ENCODE assay signal across 8 mouse cellular contexts in the genomic region with DNA sequence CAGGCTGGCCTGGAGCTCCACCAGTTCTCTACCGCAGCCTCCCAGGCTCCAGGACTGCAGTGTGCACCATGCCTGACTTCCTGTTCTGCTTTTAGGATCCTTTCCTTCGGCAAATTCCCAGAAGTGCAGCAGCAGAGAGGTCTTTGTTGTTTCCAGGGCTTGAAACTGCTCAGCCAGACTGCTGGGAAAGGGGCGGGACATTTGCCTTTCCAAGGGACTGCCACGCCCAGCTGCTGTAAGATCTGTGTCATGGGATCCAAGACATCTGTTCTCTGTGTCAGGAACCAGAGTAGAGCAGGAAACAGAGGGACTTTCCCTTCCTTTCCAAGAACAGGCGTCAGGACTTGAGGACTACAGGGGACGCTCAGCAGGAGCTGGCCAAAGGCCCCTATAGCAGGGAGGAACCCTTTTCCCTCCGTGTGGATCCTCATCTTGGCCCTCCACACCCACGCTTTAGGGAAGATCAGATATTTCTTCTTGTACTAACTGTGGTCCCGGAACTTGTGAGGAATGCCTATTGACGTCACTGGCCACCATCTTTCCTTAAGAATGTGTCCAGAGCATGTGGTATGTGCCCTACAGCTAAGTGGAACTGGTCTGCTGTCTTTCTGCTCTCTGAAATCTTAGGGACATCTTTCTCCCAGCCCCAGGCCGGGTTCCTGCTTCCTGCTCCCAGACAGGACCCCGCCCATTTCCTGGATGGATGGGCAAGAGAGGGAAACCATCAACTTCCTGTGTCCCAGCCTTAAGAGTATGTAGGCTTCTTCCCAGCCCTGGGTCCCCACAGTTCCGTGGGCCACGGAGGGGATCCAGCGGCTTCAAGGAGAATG. TPM values are rescaled to one million over a fixed set of nuclear protein-coding genes. Genes with fewer than 3 reads are reported as not detected.
DNase-seq lines count a peak whose midpoint lies in the region; ATAC-seq and TF ChIP-seq lines count a peak whose summit lies in the region.

No protein-coding gene starts in this region.

- H3K9me3 ChIP-seq in embryonic facial prominence, embryonic 11.5 days (replicated peaks; ENCODE audit: control insufficient read depth, low read length): no peaks in the 10 kb centered on the region
- H3K9me3 ChIP-seq in heart, embryonic 10.5 days: no peaks in the 10 kb centered on the region
- no peaks in the 10 kb centered on the region for H3K9me3 ChIP-seq in lung, postnatal 0 days (ENCODE audit: low read length)

- TF ChIP-seq EP300 in lung, postnatal 0 days (IDR thresholded peaks at IDR 0.05): peak; percentile 93

- peak overlapping the region; percentile 29; the same call in 1 of the 2 replicates for H3K9ac ChIP-seq in embryonic facial prominence, embryonic 11.5 days (replicated peaks; ENCODE audit: low read length)
- peak overlapping the region; percentile 23; the same call in 1 of the 2 replicates for H3K9ac ChIP-seq in lung, postnatal 0 days (replicated peaks; ENCODE audit: low read depth)

- no peak for DNase-seq in layer of hippocampus, adult 2 months (ENCODE audit: low spot score in 2 of 2)
- DNase-seq in layer of hippocampus, adult 11-12 months (ENCODE audit: low spot score): no peak
- peak; percentile 92 for DNase-seq in embryonic facial prominence, embryonic 11.5 days (ENCODE audit: low spot score)
- peak; percentile 92 for DNase-seq in heart, embryonic 10.5 days (ENCODE audit: low spot score)
- DNase-seq in kidney, adult 9 months: peak; percentile 87
- peak; percentile 98 for DNase-seq in lung, postnatal 0 days (ENCODE audit: low spot score)
- DNase-seq in retina, postnatal 1 day: peak; percentile 87

- H3K27ac ChIP-seq in layer of hippocampus, adult 2 months: peak overlapping the region; percentile 61
- peak overlapping the region; percentile 90 for H3K27ac ChIP-seq in embryonic facial prominence, embryonic 11.5 days (replicated peaks; ENCODE audit: low read depth, low read length)
- H3K27ac ChIP-seq in heart, embryonic 10.5 days: peak overlapping the region; percentile 90
- peak overlapping the region; percentile 93 for H3K27ac ChIP-seq in lung, postnatal 0 days (ENCODE audit: low read length)

- H3K36me3 ChIP-seq in embryonic facial prominence, embryonic 11.5 days (replicated peaks; ENCODE audit: control insufficient read depth, insufficient read depth, low read depth, low read length): no peaks in the 10 kb centered on the region
- no peaks in the 10 kb centered on the region for H3K36me3 ChIP-seq in heart, embryonic 10.5 days
- no peaks in the 10 kb centered on the region for H3K36me3 ChIP-seq in lung, postnatal 0 days (ENCODE audit: insufficient read depth, low read length)

- H3K4me2 ChIP-seq in embryonic facial prominence, embryonic 11.5 days (ENCODE audit: low read depth, low read length): no peak overlapping the region; the same call in 1 of the 2 replicates
- peak overlapping the region; percentile 43 for H3K4me2 ChIP-seq in lung, postnatal 0 days (replicated peaks; ENCODE audit: low read depth, low read length)

- 30% methylated on average over 15 of the region's 15 CpGs for WGBS in embryonic facial prominence, embryonic 11.5 days
- 28% methylated on average over 15 of the region's 15 CpGs for WGBS in heart, embryonic 10.5 days
- 15% methylated on average over 15 of the region's 15 CpGs for WGBS in lung, postnatal 0 days

- no peak overlapping the region for H3K4me3 ChIP-seq in layer of hippocampus, adult 2 months
- H3K4me3 ChIP-seq in embryonic facial prominence, embryonic 11.5 days (ENCODE audit: low read depth, low read length): no peak overlapping the region
- peak overlapping the region; percentile 32 for H3K4me3 ChIP-seq in heart, embryonic 10.5 days
- H3K4me3 ChIP-seq in lung, postnatal 0 days (ENCODE audit: low read depth, low read length): no peak overlapping the region; the same call in 1 of the 2 replicates

- peak; percentile 90 for ATAC-seq in embryonic facial prominence, embryonic 11.5 days (replicated peaks; ENCODE audit: insufficient number of reproducible peaks, low FRiP score, low TSS enrichment, low read depth)
- peak; percentile 93 for ATAC-seq in lung, postnatal 0 days
- no peak for ATAC-seq in activated CD4-positive, CD25-positive, alpha-beta regulatory T cell, adult 4 months

- H3K4me1 ChIP-seq in embryonic facial prominence, embryonic 11.5 days (ENCODE audit: control insufficient read depth, insufficient read depth, low read length): no peaks in the 10 kb centered on the region; the same call in 1 of the 2 replicates
- H3K4me1 ChIP-seq in heart, embryonic 10.5 days: peaks cover 52% of the 10 kb centered on the region
- peaks cover 22% of the 10 kb centered on the region; the same call in 1 of the 2 replicates for H3K4me1 ChIP-seq in lung, postnatal 0 days (ENCODE audit: insufficient read depth, low read depth, low read length)

- H3K27me3 ChIP-seq in embryonic facial prominence, embryonic 11.5 days (ENCODE audit: control insufficient read depth, insufficient read depth, low read length): no peaks in the 10 kb centered on the region
- H3K27me3 ChIP-seq in heart, embryonic 10.5 days (ENCODE audit: insufficient read depth, poor library complexity, severe bottlenecking): no peaks in the 10 kb centered on the region
- no peaks in the 10 kb centered on the region for H3K27me3 ChIP-seq in lung, postnatal 0 days (replicated peaks; ENCODE audit: insufficient read depth, low read length)

- no peak for TF ChIP-seq CTCF in layer of hippocampus, adult 2 months (conservative IDR thresholded peaks at IDR 0.05)
- TF ChIP-seq CTCF in lung, postnatal 0 days (IDR thresholded peaks at IDR 0.05): no peak; the same call in 1 of the 2 replicates

RNA-seq across cellular contexts. Expression of a gene that starts 52.4 kb away (rescaled TPM):
- 100 to 1,000 TPM; 171 TPM for total RNA-seq in layer of hippocampus, adult 2 months (2021)
- 66.4 and 75.6 TPM in 2 replicates for polyA plus RNA-seq in embryonic facial prominence, embryonic 11.5 days (2014; fragmentation: Nextera tagmentation; extraction: Ambion mirVana)
- polyA plus RNA-seq in heart, embryonic 10.5 days (2016; fragmentation: Nextera tagmentation; extraction: Ambion mirVana): 37.2 and 38.3 TPM in 2 replicates
- polyA plus RNA-seq in lung, postnatal 0 days (2015; fragmentation: Nextera tagmentation; extraction: Ambion mirVana): 41.1 and 46.6 TPM in 2 replicates
- polyA plus RNA-seq in activated CD4-positive, CD25-positive, alpha-beta regulatory T cell, adult 4 months (2017; shearing (Covaris generic)): 1 to 10 TPM in 1 of 2 experiments, under 1 TPM in 1; 0.53 to 1.2 TPM

RNA-seq across cellular contexts. Expression of a gene that starts 57.6 kb away (rescaled TPM):
- total RNA-seq in layer of hippocampus, adult 2 months (2021): 10 to 100 TPM; 14.1 to 14.5 TPM
- polyA plus RNA-seq in embryonic facial prominence, embryonic 11.5 days (2014; fragmentation: Nextera tagmentation; extraction: Ambion mirVana): 92.5 and 94.4 TPM in 2 replicates
- polyA plus RNA-seq in heart, embryonic 10.5 days (2016; fragmentation: Nextera tagmentation; extraction: Ambion mirVana): 60.8 and 68.7 TPM in 2 replicates
- 106 and 118 TPM in 2 replicates for polyA plus RNA-seq in lung, postnatal 0 days (2015; fragmentation: Nextera tagmentation; extraction: Ambion mirVana)
- 10 to 100 TPM; 40.1 to 49.5 TPM for polyA plus RNA-seq in activated CD4-positive, CD25-positive, alpha-beta regulatory T cell, adult 4 months (2017; shearing (Covaris generic))

Comparison
In these comparisons a context has a peak if more than half of its experiments do, and no peak if none do; other contexts are left out.
1. DNase-seq: peak in embryonic facial prominence, embryonic 11.5 days (single experiment), heart, embryonic 10.5 days (single experiment), kidney, adult 9 months (single experiment), lung, postnatal 0 days (single experiment) and retina, postnatal 1 day (single experiment); none in layer of hippocampus, adult 2 months (0 of 2) and layer of hippocampus, adult 11-12 months (single experiment).
2. RNA of a gene that starts 52.4 kb away (polyA plus RNA-seq): 66.4 to 75.6 TPM in embryonic facial prominence, embryonic 11.5 days, 41.1 to 46.6 TPM in lung, postnatal 0 days and 37.2 to 38.3 TPM in heart, embryonic 10.5 days; 0.53 to 1.2 TPM in activated CD4-positive, CD25-positive, alpha-beta regulatory T cell, adult 4 months; every median in the first group is over 10 times any median in the second.
3. Peak in every context shown above with its lines, with median percentiles within 50 percentile points of each other: H3K27ac ChIP-seq.